Mouse (Mus musculus) left cerebral cortex, adult 9 months (tissue): ENCODE results near the gene Rexo1.

Experiments
- DNase-seq, 2 experiments: peaks; one replicate each; pipeline ENCODE4 v3.0.0; 2022; ENCODE audit warnings: low spot score in 2 of 2

Gene Rexo1

DNA sequence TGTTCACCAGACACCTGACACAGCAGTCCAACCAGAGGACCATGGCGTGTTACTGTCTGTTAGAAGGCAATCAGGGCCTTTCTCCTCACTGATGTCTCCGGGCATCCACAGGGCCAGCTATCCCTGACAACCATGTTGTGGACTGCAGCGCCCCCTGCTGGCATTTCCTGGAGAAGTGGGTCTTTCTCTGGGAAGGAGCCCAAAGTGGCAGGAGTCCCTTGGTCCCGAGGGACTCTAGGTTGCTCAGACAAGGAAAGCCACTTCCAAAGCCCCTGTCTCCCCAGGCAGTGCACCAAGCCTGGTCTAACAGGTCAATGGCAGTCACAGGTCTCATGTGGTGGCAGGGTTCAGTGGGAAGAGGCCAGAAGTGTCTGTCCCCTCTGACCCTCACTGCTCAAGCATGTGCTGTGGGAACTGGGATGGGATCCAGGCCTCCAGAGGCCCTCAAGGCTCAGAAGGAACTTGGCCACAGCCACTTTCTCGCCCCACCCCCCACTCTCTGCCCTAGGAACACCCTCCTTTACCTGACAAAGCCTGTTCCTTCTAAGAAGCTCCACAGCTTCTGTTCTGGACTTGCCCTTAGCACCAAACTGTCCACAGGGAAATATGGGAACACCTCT is 3.9 kb downstream of the Rexo1 start:
- peak in 1 of 2 experiments; percentile 77 for DNase-seq

DNA sequence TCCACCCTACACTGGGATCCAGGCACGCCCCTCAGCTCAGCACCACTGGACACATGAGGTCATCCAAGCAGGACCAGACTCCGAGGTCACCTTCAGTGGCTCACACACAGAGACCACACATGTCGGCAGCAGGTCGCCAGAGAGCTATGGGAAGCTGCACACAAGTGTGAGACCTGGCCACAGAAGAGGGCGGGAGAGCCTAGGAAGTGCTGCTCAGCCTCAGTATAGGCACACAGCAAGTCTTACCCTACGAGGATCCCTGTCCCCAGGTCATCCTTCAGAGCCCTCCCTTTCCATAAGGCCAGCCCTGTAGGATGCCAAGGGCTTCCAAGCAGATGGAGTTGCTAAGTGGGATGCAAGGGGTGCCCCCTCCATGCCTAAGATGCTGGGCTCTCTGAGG is 7.4 kb downstream of the Rexo1 start:
- DNase-seq, result no peak

DNA sequence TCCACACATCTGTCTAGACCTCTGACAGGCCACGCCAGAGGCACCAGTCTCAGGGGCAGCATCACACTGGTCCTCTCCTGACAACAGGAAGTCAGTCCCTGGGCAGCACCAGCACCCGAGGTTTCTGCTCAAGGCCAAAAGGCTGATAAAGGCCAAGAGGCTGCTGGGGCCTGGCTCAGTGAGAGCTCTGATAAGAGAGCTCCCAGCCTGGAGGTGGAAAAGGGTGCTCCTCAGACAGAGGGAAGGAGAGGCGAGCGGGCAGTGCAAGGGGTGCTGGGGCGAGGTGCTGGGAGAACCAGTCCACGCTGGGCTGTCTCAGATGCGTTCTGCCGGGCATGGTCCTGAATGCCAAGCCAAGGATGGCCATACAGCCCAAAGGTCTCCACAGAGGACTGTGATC is 7.8 kb downstream of the Rexo1 start:
- DNase-seq, result no peak

DNA sequence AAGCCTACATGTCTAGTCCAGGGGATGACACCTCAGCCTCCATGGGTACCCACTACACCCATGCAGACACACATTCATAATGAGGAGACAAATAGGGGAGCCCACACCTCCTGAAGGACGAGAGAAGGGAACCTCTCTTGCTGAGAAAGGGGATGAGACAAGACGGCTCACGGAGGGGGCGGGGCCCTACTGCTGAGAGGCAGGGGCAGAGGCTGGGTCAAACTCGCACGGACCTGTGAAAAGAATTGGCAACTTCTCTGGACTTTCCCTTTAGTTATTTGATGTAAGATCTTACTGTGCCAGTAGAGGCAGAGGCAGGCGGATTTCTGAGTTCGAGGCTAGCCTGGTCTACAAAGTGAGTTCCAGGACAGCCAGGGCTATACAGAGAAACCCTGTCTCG is 9.0 kb downstream of the Rexo1 start:
- DNase-seq, result no peak

DNA sequence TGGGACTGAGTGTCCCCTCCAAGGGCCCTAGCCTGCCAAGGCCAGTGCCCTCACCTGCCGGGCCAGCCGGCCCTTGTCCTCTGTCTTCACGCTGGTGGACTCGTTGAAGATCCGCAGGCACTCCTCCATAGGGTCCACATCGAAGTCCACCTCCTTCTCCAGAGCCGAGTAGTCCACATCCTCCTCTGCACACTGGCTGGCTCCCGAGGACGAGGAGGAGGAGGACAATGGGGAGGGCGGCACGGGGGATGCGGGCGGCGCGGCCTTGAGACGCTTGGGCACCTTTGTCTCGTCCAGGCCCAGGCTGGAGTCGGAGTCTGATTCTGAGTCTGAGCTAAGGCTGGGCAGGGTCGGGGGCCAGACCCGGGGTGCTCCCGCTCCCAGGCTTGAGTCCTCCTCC is 12.1 kb downstream of the Rexo1 start:
- DNase-seq, result no peak

DNA sequence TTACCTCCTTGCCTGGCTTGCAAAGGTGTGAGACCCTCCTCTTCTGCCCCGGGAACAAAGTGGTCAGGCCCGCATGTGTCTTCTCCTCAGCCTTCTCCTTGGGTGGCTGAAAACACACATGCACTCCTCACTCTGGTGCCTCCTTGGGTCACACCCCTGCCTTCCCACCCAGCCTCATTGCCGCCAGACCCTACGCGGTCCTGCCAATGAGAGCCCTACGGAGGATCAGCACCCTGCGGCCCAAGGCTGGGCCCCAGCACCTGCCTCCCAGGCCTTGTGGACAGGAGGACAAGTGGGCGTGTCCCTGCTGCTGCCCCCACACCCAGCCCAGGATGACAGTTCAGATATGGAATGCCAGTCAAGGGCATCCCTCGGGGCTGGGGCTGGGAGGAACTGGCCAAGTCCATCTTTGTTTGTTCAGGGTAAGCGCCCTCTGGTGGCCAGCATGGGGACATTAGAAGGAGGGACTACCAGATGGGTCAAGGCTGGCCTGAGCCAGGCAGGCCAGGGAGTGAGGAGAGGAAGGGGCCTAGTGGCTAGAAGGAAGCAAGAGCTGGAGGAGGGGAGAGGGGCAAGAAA is 12.8 kb downstream of the Rexo1 start:
- DNase-seq, result no peak

DNA sequence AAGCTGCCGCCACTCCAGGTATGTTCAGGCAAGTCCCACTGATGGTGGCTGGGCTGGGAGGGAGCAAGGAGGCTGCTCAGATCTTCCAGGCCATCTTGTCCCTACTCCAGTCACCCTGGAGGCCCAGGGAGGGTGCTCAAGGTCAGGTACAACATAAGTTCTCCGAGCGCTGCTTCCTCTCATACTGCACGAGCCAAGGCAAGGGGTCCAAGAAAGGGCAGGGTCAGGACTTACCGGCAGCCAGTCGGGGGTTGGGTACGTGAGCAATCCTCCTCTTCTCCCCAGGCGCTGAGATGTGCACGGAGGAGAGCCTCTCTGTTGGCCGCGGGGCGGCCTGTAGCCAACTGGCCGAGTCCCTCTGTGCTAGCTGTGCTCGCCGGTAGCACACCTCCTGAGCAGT is 13.8 kb downstream of the Rexo1 start:
- DNase-seq, result no peak

DNA sequence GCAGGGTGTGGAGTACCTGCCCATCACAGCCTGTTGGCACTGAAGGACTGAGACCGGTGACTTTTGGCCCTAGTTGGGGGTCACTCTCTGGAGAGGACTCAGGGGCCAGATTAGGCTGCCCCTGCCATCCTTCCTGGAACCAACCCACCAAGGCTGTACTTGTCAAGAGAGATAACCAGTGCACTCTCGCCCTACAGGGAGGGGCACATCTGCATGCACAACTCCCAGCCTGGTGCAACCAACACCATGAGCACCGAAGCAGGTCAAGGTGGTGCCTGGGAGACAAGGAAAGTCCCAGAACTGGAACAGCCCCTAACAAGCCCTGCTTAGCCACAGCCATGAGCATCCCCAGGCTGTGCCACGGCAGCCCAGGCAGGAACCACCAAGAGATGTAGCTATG is 14.4 kb downstream of the Rexo1 start:
- DNase-seq, result no peak

DNA sequence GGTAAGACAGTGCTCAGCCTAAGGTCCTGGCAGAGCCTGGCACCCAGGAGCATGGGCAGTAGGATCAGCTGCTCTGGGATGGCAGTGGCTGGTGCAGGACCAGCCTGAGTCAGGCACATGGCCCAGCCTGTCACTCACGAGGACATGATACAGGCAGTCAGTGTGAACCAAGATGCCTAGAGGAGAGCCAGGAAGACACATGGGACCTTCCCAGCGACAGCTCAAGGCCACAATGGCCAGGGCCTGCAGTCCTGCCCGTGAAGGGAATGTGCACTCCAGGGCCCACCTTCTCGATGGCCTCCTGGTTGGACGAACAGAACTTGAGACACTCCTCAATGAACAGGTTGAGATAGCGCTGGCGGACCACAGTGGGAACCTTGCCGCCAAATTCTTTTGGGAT is 15.8 kb downstream of the Rexo1 start:
- DNase-seq, result no peak

DNA sequence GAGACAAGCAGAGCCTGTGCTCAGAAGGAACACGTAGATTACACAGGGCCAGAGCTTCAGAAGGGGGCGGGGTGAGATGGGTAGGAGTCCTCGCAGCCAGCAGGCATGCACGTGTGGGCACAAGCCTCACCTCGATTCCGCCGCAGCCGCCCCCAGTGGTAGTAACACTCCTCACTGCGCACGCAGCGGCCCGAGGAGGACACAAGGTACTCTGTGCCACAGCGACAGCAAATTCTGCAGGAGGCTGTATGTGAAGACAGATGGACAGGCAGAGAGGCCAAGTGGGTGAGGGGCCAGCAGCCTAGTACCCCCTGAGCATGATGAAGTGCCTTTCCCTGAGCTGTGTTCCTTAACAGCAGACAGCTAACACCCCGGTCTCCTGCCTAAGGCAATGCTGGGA is 17.5 kb downstream of the Rexo1 start:
- peak in 1 of 2 experiments; percentile 20 for DNase-seq

DNA sequence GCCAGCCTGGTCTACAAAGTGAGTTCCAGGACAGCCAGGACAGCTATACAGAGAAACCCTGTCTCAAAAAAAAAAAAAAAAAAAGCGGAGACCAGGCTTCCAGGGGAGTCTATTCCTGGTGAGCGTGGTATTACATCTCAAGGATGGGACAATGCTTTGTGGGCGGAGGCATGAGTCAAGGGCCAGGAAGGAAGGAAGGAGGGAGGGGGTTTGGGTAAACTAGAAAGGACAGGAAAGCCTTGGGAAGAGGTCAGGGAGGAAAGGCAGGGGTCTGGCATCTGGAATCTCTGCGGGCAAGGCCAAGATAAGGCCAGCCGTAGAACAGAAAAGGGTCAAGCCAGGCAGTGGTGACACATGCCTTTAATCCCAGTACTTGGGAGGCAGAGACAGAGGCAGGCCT is 21.9 kb downstream of the Rexo1 start:
- no peak for DNase-seq

DNA sequence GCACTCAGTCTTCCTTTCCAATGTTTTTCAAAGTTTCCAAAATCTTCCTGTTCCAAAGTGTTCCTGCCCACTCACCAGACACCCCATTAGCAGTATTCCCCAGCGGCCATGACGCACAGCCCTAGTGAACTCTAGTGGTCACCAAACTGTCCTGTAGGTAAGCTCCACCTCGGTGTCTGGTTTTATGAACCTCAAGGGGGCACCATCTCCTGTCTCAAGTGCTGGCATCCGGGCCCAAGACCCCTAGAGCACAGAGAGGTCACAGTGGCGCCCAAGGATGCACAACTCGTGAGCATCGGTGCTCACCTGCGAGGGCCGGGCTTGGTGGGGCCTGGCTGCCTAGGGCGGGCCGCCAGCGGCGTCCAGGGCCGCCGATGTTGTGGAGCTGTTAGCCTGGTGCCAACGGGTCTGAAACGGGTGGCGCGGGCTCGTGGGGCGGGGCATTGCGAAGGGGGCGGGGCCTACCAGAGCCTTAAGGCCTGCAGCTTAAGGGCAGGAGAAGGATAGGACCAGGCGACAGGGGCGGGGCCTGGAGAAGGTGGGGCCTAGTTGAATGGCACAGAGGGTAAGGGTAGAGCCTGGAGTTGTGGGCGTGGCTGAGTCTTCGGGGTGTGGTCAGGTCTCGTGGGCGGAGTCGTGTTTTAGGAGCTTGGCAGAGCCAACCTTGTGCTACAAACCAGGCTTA is 22.5 kb downstream of the Rexo1 start, which contains the start of gene Atp8b3:
TSS of gene Atp8b3 (minus strand) at position 415 of the 685 bp plus-strand sequence.
- DNase-seq, result peak in 1 of 2 experiments; percentile 35

DNA sequence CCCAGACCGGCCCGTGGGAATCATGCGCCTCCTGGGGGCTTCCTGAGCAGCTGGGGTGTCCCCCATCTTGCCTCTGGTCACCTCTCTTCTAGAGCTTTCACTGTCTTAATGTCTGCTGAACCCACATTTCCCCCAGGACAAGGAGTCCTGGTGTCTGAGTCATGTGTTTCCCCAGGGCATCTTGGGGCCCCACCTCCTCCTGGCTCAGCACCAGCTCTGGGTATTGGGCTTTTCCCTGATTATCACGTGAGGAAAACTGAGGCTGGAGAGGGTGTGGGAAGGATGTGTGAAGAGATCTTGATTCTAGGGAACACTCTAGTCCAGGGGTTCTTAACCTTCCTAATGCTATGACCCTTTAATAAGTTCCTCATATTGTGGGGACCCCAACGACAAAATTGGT is 23.2 kb downstream of the Rexo1 start:
- no peak for DNase-seq

DNA sequence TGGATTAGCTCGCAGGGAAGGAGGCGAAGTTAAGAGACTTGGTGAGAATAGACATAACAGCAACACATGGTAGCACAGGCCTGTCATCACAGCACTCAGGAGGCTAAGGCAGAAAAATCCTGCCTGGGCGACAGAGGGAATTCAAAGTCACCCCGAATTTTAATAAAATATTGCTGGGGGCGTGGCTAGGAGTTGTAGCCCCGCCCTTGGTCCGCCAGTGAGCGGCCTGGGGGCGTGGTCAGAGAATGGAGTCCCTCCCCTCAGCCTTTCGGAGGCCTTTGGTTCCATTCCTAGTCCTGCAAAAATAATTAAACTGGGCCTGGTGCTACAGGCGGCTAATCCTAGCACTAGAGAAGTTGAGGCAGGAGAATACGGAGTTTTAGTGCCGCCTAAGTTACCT is 25.6 kb downstream of the Rexo1 start:
- DNase-seq, result no peak

DNA sequence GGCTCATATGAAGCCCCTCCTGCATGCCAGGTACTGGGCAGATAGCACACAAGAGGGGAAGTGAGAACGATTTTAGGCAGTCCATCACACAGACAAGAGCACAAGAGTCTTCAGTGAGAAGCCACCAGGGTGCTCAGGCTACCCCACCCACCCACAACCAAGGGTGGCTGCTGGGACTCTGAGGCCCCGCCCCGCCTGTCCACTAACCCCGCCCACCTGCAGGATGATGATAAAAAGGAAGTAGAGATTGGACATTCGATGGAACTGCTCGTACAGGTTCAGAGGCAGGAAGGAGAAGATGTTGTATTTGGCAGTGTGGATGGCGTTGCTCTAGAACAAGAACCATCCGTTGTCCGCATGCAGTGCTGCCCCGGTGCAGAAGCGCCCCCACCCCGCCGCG is 26.3 kb downstream of the Rexo1 start:
- DNase-seq, result no peak

DNA sequence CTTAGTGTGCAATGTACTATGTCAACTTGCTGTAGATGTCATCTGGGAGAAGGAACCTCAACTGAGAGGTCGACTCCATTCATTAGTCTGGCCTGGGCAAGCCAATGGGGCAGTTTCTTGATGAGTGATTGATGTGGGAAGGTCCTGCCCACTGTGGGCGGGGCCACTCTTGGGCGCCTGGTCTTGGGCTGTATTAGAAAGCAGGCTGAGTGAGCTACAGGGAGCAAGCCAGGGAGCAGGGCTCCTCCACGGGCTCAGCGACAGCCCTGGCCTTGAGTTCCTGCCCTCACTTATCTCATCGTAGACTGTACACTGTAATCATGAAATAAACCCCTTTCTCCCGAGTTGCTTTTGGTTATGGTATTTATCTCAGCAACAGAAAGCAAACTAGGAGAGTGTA is 27.7 kb downstream of the Rexo1 start:
- no peak for DNase-seq

DNA sequence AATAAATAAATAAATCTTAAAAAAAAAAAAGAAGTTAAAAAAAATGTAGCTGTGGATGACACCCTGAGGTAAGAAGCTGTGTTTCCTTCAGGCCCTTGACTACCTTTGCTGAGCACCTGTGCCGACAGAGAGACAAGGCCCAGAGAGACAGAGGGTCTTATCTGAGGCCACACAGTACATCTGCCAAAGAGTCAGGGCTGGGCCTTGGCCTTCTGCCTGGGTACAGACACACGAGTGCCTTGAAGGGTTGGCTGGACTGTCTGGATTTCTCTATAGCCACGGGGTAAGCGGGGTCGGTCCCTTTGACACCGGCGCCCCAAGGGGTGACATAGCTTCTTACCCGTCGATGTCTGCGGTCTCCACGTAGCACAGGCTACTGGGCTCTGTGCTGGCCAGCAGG is 28.6 kb downstream of the Rexo1 start:
- no peak for DNase-seq

DNA sequence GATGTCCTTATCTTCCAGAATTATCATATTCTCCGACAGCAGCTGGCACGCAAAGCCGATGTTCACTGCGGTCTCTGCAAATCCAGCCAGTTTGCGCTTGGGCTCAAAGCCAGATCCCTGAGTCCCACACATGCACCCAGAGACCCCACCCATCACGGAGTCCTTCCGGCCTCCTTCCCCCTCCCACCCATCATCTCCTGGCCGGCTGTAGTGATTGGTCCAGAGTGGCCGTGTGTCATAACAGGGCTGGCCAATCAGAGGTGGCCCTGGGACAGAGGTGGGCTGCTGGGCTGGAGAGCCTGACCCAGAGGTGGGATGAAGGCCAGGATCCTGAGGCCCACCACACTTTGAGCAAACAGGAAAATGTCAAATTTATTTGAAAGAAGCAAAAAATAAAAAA is 35.2 kb downstream of the Rexo1 start:
- DNase-seq, result no peak

DNA sequence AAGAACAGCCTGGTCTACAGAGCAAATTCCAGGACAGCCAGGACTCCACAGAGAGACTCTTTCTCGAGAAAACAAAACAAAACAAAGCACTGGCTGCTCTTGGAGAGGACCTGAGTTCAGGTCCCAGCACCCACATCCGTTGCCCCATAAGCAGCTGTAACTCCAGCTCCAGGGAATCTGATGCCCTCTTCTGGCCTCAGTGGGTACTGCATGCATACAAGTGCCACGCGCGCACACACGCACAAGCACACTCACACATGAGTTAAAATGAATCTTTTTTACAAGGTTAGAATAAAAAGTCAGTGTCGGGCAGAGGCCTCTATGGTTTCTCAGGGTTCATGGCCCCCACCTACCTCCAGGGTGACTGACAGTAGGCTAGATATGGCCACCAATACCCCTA is 38.1 kb downstream of the Rexo1 start:
- DNase-seq, result no peak

DNA sequence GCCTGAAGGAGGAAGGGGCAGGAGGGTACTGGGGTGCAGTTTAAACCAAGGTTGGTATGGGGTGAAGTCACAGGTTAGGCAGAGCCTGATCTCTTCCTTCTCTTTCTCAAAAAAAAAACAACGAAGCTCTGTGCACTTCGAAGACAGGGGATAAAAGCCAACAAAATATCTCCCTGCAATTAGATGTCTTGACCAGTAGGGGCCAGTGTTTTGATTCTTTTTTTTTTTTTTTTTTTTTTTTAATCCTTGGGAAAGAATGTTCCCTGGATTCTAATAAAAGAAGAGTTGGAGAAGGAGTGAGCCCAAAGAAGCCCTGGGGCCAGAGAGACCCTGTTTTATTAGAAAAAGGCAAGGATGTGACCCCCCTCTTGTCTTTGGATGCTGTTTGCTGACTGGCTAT is 42.1 kb downstream of the Rexo1 start:
- no peak for DNase-seq

DNA sequence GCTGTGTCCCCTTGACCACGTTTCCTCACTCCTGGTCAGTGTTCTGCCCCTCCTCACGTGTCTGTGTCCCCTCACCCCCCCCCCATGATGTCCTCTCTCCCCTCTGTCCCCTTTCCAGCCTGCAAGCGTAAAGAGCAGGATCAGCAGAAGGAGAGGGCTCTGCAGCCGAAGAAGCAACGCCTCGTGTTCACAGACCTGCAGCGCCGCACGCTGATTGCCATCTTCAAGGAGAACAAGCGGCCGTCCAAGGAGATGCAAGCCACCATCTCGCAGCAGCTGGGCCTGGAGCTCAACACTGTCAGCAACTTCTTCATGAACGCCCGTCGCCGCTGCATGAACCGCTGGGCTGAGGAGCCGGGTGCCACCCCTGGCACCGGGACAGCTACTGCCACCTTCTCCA is 47.6 kb downstream of the Rexo1 start:
- DNase-seq, result no peak

DNA sequence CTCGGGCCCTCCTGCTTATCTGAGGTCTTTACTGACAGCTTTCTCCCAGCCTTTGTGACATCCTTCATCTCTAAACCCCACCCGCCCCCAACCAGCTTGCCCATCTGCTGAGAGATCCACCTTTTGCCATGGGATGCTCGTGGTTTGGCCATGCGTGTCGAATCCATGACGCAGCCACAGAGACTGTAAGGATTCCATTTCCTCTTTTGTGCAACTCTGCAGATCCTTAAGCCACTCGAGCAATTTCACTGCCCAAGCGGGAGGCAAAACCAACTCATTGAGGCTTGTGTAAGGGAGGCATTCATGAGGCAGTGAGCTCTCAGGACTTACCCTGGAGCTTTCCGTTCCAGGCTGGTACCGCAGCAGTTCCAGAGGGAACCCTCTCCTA is 51.1 kb downstream of the Rexo1 start:
- DNase-seq, result no peak
